Mouse (Mus musculus) urinary bladder, postnatal 0 days (tissue): Measurements from ENCODE around the gene Gria2. TPM values are rescaled to one million over a fixed set of nuclear protein-coding genes. Genes with fewer than 3 reads are reported as not detected.

Experiments used
- microRNA-seq: library from miRNA; unstranded; fragments of <30 nt; microRNA quantifications from one replicate; pipeline ENCODE4, GENCODE M21; 2016
- polyA plus RNA-seq: library from polyadenylated mRNA; unstranded; fragments of >200 nt; fragmentation: Nextera tagmentation; extraction: Ambion mirVana; gene quantifications from 2 replicates; pipeline ENCODE4 v1.2.1, GENCODE M21; 2015

Gria2 gene
- polyA plus RNA-seq: 0.07 and 0.12 TPM in 2 replicates

DNA sequence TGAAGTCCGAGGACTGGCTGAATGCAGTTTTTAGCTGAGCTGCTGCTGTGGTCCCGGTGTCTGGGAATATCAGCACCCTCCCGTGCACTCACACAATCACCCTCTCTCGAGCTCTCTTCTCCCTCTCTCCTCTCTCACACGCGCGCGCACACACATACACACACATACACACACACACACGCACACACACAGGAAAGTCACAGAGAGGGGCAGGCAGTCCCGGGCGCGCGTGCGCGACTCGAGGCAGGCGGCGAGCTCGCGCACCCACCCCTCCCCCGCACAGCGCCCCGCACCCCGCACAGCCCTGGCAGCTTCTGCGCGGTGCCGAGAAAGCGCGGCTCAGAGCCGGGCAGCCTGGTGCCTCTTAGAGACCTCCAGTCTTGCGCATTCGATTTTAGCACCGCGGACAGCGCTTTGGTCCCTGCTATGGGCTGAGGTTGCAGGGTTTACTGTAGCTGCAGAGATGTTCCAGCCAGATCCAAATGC lies at the start of gene Gria2:
TSS of gene Gria2 (minus strand) at position 240 of the 486 bp plus-strand sequence.

Small RNA genes within 50 kb of the gene (microRNA-seq; reads per million reads assigned to microRNA genes)
- gene Gm25749: not detected

Other genes with a start within 250 kb of the Gria2 start
- gene Glrb, start 110.8 kb upstream of the Gria2 start, polyA plus RNA-seq: 1.8 and 2.0 TPM in 2 replicates
- gene Pdgfc, start 233.6 kb upstream of the Gria2 start, polyA plus RNA-seq: 10.8 and 12.1 TPM in 2 replicates